Mouse (Mus musculus): Measurements from ENCODE around the gene A830031A19Rik.

A830031A19Rik gene

DNA sequence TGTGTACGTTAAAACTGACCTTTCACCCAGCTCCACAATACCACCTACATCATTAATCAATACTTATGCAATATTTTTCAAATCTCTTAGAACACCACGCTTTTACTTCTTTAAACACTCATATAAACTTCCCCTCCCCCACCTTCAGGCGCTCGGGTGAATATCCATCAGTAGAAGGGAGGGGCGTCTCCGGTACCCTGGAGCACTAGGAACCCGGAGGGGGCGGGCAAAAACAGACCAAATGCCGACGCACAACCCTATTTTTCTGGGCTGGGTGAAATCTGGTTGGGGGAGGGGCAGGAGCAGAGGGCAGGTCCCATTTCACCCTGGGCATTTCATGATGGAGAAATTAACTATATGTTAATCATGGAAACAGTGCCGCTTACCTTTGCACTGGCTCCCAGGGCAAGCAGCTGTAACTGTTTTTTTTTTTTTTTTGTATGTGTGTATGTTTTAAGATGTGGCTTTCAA is at the start of gene A830031A19Rik:
Gene A830031A19Rik, minus strand, starts transcription at position 421 of the 471 bp plus-strand sequence.
- DNase-seq = no peak

DNA sequence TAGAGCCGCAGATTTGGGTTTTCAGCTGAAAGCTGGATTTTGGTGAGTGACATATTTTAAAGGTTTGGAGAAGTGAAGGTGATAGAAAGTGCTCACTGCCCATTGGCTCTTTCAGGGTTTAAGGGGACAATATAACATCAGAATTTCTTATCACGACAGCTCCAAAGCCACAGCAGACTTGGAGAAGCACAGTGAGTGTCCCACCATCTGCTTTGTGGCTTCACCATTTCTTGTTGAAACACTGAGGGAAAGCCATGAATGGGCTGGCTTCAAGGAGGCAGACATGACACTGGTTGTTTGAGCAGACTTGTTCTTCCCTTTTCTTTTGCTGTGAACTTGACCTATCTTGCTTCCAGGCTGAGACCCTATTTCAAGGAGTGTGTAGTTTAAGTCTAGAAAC is 49.1 kb upstream of the A830031A19Rik start:
- no peak for DNase-seq

DNA sequence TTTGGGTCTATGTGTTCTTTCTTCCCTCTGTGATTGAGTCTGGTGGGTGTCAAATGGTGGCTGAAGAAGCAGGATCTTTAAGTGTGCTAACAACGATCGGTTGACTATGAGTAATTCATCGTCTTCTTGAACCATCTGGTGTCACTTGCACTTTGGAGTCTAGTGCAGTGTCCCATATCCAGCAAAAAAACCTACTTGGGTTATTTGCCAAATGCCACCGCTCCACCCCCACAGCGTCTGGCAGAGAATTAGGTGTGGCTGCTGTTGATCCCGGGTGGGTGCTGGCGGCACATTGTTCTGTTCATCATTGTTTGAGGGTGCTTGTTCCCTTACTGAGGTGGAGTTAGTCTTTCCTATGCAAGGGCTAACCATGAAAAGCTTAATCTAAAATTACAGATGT is 48.0 kb upstream of the A830031A19Rik start:
- DNase-seq = no peak

DNA sequence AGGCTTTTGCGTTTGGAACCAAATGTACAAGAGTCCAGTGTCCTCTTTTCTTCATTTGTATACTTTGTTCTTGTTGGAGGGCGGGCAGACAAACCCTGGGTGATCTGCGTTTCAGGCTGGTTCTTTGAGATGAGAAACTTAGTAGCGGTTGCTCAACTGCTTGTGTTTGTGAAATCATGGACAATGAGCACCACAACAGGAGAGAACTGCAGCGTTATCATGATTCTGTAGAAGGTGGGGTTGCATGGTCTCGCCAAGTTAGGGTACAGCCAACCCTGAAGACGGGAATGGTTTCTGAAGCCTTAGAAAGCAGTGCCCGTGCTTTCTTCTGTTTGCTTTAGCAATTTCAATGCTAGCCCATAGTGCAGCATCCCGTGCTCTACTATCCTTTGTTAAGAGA is 46.3 kb upstream of the A830031A19Rik start:
- no peak for DNase-seq

DNA sequence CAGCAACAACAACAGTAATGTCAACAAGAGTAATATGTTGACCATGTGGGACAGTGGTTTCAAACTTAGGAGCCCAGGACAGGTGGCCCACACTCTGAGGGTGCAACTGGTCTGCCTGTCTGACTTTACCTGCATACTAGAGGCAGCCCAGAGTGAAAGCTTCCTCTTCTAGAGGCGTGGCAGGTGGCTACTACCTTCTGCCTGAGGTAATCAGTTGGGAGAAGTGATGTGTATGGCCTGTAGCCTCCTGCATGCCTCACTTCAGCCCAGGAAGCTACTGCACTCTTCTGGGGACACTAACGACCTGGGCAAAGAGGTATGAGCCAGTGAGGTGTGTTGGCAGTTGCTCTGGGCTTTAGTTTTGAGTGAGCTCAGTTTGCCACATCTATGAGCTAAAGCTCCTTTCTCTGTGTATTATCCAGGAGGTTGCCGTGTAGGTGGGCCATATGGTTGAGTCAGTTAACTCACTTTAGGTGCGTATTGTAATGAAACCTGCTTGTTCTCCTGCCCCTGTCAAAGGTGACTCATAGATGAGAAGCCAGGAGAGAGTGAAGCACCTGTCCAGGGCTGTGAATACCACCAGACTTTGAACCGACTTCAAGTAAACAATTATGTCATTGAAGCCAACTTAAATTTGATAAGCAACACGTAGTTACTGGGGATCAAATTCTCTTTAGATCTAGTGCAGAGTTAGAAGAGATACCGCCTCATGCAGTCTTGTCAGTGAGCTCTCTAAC is 41.9 kb upstream of the A830031A19Rik start:
- no peak for DNase-seq

DNA sequence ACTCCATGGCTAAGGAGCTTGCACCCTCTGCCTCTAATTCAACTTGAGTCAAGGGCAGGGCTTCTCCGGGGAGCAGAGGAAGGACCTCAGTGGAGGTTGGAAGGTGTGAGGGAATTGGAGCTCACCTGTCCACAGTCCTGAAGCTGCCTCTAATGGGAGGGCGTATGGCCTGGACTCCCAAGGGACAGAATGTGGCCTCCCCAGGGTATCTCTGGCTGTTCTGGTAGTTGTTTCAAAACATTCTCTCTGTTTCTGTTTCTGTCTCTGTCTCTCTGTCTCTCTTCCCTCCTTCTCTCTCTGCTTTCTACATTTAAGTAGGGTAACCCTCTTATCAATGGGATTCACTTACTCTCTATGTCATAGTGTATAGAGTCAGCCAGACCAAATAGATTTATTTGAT is 41.2 kb upstream of the A830031A19Rik start:
- DNase-seq = no peak

DNA sequence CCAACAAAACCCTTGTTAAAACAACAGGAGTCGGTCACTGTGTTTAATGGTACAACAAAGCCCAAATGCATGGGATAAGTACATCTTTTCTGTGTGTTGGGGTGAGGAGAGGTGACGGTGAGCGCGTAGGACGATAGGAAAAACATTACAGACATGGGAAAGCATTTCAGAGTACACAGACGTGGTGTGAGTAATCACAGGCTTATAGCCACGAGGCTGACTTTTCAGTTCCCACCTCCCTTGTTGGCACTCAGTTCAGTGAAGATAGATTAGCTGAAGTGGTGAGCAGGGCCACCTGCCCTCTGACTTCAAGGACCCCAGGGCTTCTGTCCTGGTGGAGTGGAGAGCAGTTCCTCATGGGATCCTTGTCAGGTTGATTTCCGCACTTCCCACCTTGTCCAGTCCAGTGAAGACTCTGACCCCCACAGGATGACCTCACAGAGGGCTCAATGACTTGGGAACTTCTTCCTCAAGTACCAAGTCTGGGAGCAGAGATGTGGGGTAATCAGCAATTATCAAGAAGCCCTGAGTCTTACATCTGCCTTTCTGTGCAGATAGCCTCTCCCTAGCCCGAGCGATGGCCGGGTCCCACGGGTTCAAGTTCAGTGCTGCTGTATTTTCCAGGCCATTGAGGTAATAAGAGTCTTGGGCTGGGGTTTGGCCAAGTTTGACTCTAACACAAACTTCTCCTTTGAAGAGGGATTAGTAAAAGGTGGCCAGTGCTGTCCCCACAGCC is 40.3 kb upstream of the A830031A19Rik start:
- no peak for DNase-seq

DNA sequence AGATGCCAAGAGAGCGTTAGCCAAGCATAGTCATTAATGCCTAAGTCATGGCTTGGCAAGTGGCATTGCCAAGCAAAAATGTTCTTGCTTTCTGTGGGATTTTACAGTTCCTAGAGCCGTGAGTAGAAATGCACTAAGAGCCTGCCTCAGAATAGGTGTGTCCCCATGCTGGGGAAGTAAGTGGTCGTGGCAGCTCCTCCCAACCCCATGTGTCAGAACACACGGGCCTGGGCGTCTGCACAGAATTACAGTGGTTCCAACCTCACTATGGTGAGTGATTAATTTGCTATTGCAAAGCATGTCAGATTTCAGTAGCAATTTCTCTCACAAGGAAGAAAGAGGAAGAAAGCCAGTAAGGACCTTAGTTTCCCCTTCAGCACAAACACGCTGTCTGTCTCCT is 36.9 kb upstream of the A830031A19Rik start:
- no peak for DNase-seq

DNA sequence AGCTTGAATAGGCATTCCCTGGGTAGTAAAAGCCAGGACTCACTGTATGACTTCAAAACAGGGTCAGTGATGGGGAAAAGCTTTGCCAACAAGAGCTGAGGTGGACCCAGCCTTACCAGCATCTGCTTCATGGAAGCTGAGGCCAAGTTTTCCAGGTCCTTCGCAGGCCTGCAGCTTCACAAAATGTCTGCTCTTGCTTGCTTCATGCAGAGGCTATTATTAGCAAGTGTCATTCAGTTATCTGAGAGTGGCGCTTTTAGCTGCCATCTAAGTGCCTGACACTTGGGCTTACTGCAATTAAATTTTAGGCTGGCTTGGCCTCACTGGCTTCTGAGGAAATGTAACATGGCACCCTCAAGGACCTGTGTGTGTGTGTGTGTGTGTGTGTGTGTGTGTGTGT is 35.3 kb upstream of the A830031A19Rik start:
- no peak for DNase-seq

DNA sequence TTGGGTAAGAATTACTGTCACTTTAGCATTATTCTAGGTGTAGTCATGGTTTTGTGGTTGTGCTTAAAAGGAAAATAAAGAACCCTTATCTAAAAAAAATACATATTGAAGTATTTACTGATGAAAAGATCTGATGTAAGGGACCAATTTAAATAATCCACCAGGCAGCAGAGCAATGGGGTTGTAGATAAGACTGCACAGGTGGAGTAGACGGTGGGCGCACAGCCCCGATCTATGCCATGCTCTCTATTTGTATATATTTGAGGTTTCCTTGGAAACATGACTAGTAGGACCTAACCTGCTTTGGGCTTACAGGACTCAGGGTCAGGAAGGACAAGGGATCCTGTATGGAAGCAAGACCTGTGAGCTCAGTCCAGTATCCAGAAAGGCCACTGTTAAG is 34.5 kb upstream of the A830031A19Rik start:
- no peak for DNase-seq

DNA sequence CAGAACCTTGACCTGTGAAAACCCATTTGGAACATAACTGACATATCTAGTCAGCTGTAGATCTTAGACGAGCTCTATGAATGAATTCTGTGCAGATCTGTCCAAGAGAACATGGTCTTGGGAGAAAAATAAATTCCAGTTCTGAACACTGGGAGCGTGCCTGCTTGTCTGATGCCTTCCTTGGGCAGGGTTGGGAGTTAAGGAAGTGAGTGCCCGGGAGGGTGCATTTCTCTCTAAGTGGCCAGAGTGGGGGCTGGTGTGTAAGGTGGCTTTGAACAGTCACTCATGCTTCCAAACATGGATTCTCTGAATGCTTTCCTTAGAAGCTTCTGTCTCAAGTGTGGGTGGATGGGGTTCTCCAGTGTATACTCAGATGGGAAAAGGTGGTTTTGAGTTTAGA is 34.1 kb upstream of the A830031A19Rik start:
- DNase-seq = no peak

DNA sequence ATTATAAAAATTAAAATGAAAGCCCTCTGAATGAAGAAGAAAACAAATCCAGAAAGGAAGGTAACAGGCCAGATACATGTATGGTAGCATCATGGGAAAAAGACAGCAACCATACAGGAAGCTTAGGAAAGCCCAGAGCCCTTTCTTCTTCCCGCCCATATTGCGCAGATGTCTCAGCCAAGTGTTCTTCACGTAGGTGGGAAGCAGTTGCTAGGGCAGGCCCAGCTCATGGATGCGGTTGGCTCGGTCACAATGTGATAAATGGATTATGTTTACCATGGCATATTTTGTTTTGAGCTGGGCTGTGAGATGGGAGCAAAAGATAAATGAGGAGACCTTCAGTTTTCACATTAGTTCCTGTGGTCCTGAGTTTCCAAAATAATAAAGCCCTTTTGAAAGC is 32.6 kb upstream of the A830031A19Rik start:
- DNase-seq = no peak

DNA sequence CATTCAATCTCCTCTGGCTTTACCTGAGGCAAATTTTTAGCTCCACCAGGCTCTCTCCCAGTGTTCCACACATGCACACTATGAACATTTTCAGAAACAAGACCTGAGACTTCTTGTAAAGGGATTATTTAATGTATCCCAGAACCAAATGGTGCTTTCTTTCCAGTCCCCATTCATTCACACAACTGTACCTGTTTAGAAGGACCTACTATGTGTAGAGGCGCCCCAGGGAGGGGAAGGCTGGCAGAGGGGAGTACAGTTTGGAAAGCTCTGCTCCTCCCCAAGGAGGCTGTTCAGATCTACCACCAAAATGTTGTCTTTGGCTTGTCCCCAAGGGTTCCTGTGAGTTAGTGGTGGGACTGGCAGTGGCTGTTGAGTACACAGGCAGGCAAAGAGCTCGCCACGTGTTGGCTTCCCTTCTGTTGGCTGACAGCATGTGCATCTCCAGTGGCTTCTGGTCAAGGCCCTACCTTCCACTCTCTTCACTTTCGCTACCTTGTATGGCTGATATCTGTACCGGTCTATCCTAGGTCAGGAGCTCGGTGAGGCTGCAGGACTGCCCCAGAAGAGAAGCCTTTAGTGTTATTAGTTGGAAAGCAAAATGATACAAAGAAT is 28.4 kb upstream of the A830031A19Rik start:
- DNase-seq = no peak

DNA sequence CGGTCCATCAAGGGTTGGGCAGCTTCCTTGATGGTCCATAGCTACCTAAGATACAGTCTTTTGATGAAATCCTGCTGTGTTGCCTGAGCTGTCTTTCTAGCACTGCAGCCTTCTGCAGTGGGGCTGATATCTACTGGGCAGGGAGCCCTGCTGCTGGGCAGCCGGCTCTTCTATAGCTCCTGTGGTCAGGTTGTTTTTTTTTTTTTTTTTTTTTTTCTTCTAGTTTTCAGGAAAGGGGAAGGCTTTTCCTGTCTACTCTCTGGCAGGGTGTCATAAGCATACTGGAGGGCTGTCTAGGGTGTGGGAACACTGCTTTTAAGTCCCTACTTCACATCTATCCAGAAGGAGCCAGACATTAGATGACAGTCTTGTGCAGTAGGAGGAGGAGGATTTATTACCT is 27.5 kb upstream of the A830031A19Rik start:
- no peak for DNase-seq

DNA sequence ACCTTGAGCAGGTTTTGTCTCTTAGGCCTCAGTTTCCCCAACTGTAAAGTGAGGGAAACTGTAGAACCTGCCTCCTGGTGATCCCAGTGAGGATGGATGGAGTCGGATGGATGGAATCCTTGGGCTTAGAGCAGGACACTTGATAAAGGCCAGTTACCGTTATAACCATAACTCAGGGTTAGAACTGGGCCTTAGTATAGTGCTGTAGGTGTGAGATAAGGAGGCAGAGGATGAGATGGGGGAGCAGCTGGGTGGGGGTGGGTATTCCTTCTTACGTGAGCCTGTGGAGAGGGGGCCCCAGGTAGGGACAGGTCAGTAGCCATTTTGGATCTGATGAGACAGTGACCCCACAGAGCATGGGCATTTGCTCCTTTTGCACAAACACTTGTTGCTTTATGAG is 26.8 kb upstream of the A830031A19Rik start:
- DNase-seq = no peak

DNA sequence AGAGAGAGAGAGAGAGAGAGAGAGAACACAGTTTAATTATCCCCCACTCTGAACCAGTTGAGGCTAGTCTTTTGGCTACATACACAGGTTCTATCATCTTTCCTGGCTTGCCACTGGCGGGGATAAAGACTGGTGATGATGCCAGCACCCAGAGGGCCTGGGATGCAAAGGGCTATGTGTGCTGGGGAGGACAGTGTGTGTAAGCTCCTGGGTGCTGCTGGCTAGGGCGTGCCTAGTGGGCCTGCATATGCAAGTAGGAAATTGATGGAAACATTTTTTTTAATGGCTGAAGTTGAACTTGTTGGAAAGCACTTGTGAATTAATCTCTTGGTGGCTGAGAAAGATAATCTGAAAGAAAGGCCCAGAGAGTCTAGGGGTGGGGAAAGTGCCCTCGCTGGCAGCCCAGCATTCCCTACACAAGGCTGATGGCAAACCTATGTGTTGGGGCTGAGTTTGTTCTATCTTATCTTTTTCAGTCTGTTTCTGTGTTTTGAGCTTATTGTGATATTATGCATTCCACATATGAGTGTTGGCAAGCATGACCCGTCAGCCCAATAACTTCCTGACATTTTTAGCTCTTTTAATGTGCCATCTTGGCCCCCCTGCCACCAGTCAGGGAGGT is 25.7 kb upstream of the A830031A19Rik start:
- no peak for DNase-seq

DNA sequence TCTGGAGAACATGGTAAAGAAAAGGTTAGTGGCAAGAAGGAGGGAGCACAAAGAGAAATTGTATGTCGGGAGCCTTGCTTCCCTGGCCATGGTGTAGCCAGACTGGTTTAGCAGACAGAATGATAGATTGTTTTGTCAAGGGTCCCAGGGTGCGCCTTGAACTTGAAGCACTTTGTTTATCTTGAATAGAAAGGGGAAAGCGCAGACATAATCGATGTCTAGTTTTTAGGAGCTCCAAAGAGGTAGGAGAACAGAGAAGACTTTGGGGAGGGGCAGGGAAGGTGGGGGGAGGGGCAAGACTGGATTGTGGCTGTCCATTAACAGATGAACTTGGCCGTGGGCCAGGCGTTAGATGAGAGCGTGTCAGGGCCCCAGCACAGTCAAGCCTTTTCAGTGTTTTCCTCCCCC is 25.0 kb upstream of the A830031A19Rik start:
- DNase-seq = no peak

DNA sequence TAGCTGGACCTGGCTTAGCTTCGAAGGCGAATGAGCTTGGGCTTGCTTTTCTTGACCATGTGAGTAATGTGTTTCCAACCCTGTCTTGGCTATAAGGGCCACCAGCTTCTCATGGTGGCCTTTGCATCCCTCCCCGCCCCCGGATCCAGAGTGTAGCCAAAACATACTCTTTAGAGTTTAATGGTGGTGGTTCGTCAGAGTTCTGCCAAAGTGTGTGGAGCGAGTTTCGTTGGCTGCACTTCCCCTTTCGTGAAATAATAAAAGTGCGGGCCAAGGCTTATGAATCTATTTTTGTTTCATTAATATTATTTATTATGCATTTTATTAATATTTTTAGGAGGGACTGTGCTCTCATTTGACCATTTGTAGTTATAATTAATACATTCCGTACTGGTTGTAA is 24.4 kb upstream of the A830031A19Rik start:
- no peak for DNase-seq

DNA sequence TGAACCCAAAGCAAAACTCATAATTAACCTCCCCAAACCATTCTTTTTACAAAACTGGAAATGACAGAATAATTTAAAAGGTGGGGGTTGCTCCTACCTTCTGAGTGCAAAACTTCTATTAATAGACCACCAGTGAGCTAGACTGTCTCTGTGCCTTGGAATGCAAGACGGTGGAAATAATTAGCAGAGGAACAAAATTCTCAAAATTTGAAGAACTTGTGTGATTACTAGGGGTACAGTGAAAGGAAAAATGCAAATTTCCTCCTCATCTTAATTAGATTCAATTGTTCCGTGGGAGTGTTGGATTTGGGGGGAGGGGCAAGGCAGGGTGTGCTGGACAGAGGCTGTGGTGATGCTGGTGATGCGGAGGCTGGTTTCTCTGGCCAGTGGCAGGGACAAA is 23.8 kb upstream of the A830031A19Rik start:
- no peak for DNase-seq

DNA sequence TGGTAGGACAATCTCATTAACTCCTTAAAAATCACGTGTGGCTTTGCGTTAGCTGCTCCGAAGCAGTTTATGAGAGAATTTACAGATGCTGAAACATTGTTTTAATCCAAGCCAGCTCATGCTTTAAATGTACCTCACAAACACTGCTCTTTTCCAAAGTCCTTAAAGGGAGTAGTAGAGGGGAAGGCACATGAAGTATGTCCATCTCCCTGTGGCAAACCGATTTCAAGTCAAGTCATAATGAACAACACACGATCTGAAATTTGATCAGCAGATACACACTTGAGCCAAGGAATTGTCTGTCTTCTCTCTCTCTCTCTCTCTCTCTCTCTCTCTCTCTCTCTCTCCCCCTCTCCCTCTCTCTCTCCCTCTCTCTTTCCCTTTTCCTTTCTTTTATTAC is 23.2 kb upstream of the A830031A19Rik start:
- no peak for DNase-seq

DNA sequence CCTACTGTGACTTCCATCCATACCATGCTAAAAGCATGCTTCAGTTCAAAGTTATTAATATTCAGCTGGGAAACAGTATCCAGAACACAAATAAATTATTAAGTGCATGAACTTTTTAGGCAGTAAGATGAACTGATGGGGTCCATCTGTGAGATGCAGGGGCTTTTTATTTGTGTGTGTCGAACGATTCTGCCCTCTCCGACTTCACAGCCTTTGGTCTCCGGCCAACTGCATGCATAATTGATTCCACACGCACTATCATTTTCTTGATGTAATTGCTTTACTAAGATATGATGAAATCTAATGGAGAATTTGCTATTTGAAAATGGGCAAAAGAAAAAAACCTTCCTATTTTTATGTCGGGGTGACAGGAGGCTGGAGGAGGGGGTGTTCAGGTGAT is 22.2 kb upstream of the A830031A19Rik start:
- DNase-seq = no peak

DNA sequence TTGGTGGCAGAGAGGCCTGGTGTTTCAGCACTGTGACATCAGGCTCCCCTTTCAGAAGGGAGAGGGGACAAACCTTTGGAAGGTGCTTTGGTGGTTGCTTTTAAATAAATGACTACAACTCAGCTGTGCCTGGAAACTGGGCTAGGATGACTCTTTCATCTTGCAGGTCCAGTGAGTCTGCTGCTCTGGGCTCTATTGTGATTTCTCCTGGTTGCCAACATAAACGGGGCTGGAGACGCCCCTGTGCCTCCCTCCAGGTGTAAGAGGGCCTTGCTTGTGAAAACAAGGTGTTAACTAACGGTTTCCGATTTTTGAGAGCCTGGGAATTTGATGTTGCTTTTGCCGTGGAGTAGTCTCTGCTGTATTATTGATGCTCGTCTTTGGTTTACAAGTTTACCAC is 21.6 kb upstream of the A830031A19Rik start:
- DNase-seq = no peak

DNA sequence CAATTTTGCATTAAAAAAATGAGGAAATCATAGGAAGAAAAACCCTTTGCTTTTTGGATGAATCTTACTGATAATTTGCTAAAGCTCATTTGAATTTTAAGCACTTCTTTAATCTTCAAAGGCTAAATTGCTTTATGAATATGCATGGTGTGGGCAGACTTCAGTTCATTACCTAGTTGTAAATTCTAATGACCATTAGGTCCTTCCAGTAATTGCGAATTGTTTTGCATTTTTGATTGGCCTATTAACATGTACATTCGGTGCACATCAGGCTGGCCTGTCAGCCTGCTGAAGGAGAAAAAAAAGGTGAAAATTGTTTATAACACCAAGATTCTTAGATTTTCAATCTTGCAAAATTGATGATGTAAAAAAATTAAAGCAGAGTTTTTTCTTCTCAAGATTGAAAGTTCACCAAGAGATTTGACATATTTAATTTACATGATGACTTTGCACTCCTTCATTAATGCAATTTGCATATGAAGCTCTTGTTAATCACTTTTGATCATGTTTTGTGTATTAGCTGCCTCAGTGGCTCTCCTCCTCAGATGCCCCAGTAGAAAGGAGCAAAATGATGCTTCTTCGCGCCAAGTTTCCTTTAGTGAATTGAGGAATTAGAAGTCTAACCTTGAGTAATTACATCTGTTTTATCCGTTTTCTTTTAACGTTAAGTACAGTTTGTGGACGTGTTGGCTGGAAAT is 21.0 kb upstream of the A830031A19Rik start:
- no peak for DNase-seq

Measured in spleen, adult 18-20 months (tissue).